In genomic region chr17:80206671-80207581, GRCm38 (mm10) we compare ENCODE assay signal across 8 mouse cellular contexts. TPM values are rescaled to one million over a fixed set of nuclear protein-coding genes. Genes with fewer than 3 reads are reported as not detected.
DNase-seq lines count a peak whose midpoint lies in the region; ATAC-seq and TF ChIP-seq lines count a peak whose summit lies in the region.

Gene Srsf7, minus strand, starts transcription at chr17:80207307.
Gene Ttc39d, plus strand, starts transcription at chr17:80207460.

- TF ChIP-seq POLR2A in ES-Bruce4 (IDR thresholded peaks at IDR 0.05; ENCODE audit: insufficient read depth, low read length), result peak; percentile 99

- H3K4me3 ChIP-seq in ES-Bruce4 (ENCODE audit: low read depth, low read length), result peak within 1 kb of the TSS; percentile 96
- peak within 1 kb of the TSS; percentile 90 for H3K4me3 ChIP-seq in forebrain, embryonic 13.5 days
- peak within 1 kb of the TSS; percentile 92 for H3K4me3 ChIP-seq in liver, postnatal 0 days (ENCODE audit: low read depth, low read length)
- H3K4me3 ChIP-seq in neural tube, embryonic 14.5 days (ENCODE audit: low read depth, low read length), result peak within 1 kb of the TSS; percentile 98

- intact Hi-C loops in heart, postnatal 10 days (cut with DNase I), result loop anchor here (2.0 kb wide), 1 partner anchor 18 kb away; the partner anchor contains the start of gene Gemin6

- peaks cover 40% of the 10 kb centered on the region for H3K36me3 ChIP-seq in ES-Bruce4 (ENCODE audit: control insufficient read depth, insufficient read depth, low read length, poor library complexity, severe bottlenecking)
- H3K36me3 ChIP-seq in forebrain, embryonic 13.5 days (ENCODE audit: poor library complexity, severe bottlenecking), result peaks cover 32% of the 10 kb centered on the region
- H3K36me3 ChIP-seq in liver, postnatal 0 days (replicated peaks; ENCODE audit: insufficient read depth, low read length), result peaks cover 31% of the 10 kb centered on the region
- peaks cover 22% of the 10 kb centered on the region for H3K36me3 ChIP-seq in neural tube, embryonic 14.5 days (ENCODE audit: control insufficient read depth, insufficient read depth, low read length)

- H3K4me1 ChIP-seq in ES-Bruce4 (ENCODE audit: control insufficient read depth, insufficient read depth, low read length), result no peaks in the 10 kb centered on the region
- H3K4me1 ChIP-seq in forebrain, embryonic 13.5 days, result peaks cover 25% of the 10 kb centered on the region
- H3K4me1 ChIP-seq in liver, postnatal 0 days (ENCODE audit: insufficient read depth), result peaks cover 10% of the 10 kb centered on the region
- peaks cover 13% of the 10 kb centered on the region; the same call in 1 of the 2 replicates for H3K4me1 ChIP-seq in neural tube, embryonic 14.5 days (ENCODE audit: control insufficient read depth, insufficient read depth, low read length)

- peak; percentile 90 for ATAC-seq in cerebellum, adult (ENCODE audit: insufficient number of reproducible peaks, low FRiP score, low TSS enrichment)
- ATAC-seq in forebrain, embryonic 13.5 days, result peak; percentile 94
- peak; percentile 89 for ATAC-seq in liver, postnatal 0 days
- peak; percentile 92 for ATAC-seq in neural tube, embryonic 14.5 days (ENCODE audit: low read depth)

- H3K27ac ChIP-seq in ES-Bruce4 (ENCODE audit: insufficient read depth, low read length), result peak within 1 kb of the TSS; percentile 56
- H3K27ac ChIP-seq in forebrain, embryonic 13.5 days, result peak within 1 kb of the TSS; percentile 99
- H3K27ac ChIP-seq in liver, postnatal 0 days (ENCODE audit: low read depth), result peak within 1 kb of the TSS; percentile 95
- H3K27ac ChIP-seq in neural tube, embryonic 14.5 days (ENCODE audit: low read depth, low read length), result peak within 1 kb of the TSS; percentile 99

- H3K4me2 ChIP-seq in forebrain, embryonic 13.5 days, result peak within 1 kb of the TSS; percentile 88
- peak within 1 kb of the TSS; percentile 87 for H3K4me2 ChIP-seq in liver, postnatal 0 days (ENCODE audit: low read depth, low read length)
- H3K4me2 ChIP-seq in neural tube, embryonic 14.5 days (ENCODE audit: low read depth, low read length), result peak within 1 kb of the TSS; percentile 99

- peak within 1 kb of the TSS; percentile 90 for H3K9ac ChIP-seq in ES-Bruce4 (ENCODE audit: low read depth, poor library complexity, severe bottlenecking)
- peak within 1 kb of the TSS; percentile 99 for H3K9ac ChIP-seq in forebrain, embryonic 13.5 days
- peak within 1 kb of the TSS; percentile 92 for H3K9ac ChIP-seq in liver, postnatal 0 days (replicated peaks)
- H3K9ac ChIP-seq in neural tube, embryonic 14.5 days (replicated peaks; ENCODE audit: low read depth, low read length), result peak within 1 kb of the TSS; percentile 98

- H3K9me3 ChIP-seq in ES-Bruce4 (replicated peaks; ENCODE audit: control insufficient read depth, insufficient read depth, low read length, poor library complexity, severe bottlenecking), result no peaks in the 10 kb centered on the region
- no peaks in the 10 kb centered on the region for H3K9me3 ChIP-seq in forebrain, embryonic 13.5 days (replicated peaks)
- no peaks in the 10 kb centered on the region for H3K9me3 ChIP-seq in liver, postnatal 0 days (ENCODE audit: low read length)
- no peaks in the 10 kb centered on the region for H3K9me3 ChIP-seq in neural tube, embryonic 14.5 days (ENCODE audit: control insufficient read depth, low read length)

- under 1% methylated on average over 92 of the region's 95 CpGs for WGBS in forebrain, embryonic 13.5 days
- under 1% methylated on average over 95 of the region's 95 CpGs for WGBS in large intestine, adult 2 months
- under 1% methylated on average over 63 of the region's 95 CpGs for WGBS in liver, postnatal 0 days (ENCODE audit: insufficient replicate concordance)
- under 1% methylated on average over 66 of the region's 95 CpGs for WGBS in neural tube, embryonic 14.5 days

- DNase-seq in heart, postnatal 10 days, result peak; percentile 99
- DNase-seq in large intestine, adult 2 months (ENCODE audit: low read depth, low spot score), result peak; percentile 90
- peak; percentile 98 for DNase-seq in liver, postnatal 0 days
- peak; percentile 99 for DNase-seq in testis, postnatal 10 days (ENCODE audit: low spot score)

- no peak for TF ChIP-seq CTCF in ES-Bruce4 (IDR thresholded peaks at IDR 0.05; ENCODE audit: low read depth, low read length)
- no peak for TF ChIP-seq CTCF in liver, postnatal 0 days (IDR thresholded peaks at IDR 0.05; ENCODE audit: low read depth)

- TF ChIP-seq EP300 in ES-Bruce4 (IDR thresholded peaks at IDR 0.05; ENCODE audit: insufficient read depth, low read depth, low read length), result peak; percentile 69; the same call in 1 of the 2 replicates
- TF ChIP-seq EP300 in liver, postnatal 0 days (IDR thresholded peaks at IDR 0.05; ENCODE audit: low read depth), result peak; percentile 48; the same call in 1 of the 2 replicates

- H3K27me3 ChIP-seq in ES-Bruce4 (ENCODE audit: control insufficient read depth, insufficient read depth, low read length, poor library complexity, severe bottlenecking), result no peaks in the 10 kb centered on the region
- no peaks in the 10 kb centered on the region for H3K27me3 ChIP-seq in forebrain, embryonic 13.5 days
- H3K27me3 ChIP-seq in liver, postnatal 0 days (ENCODE audit: insufficient read depth, low read length), result no peaks in the 10 kb centered on the region
- peaks cover 4% of the 10 kb centered on the region; the same call in 1 of the 2 replicates for H3K27me3 ChIP-seq in neural tube, embryonic 14.5 days (ENCODE audit: control insufficient read depth, insufficient read depth, low read length)

RNA-seq across cellular contexts. Expression of gene Srsf7, which starts in this region (rescaled TPM):
- 328 and 372 TPM in 2 replicates for polyA plus RNA-seq in ES-Bruce4 (2011; ENCODE audit: insufficient read depth, insufficient read length, low read depth, missing spikeins)
- polyA plus RNA-seq in forebrain, embryonic 13.5 days (2015; fragmentation: Nextera tagmentation; extraction: Ambion mirVana), result 747 and 755 TPM in 2 replicates
- total RNA-seq in heart, postnatal 10 days (2021), result 10 to 100 TPM; 59.9 to 72.8 TPM
- 56.5 and 59.8 TPM in 2 replicates for polyA plus RNA-seq in large intestine, adult 2 months (2012; rRNA removed)
- polyA plus RNA-seq in liver, postnatal 0 days (2015; fragmentation: Nextera tagmentation; extraction: Ambion mirVana), result 131 and 142 TPM in 2 replicates
- polyA plus RNA-seq in neural tube, embryonic 14.5 days (2014; fragmentation: Nextera tagmentation; extraction: Ambion mirVana), result 400 and 447 TPM in 2 replicates

RNA-seq across cellular contexts. Expression of gene Ttc39d, which starts in this region (rescaled TPM):
- not detected in 2 replicates for polyA plus RNA-seq in ES-Bruce4 (2011; ENCODE audit: insufficient read depth, insufficient read length, low read depth, missing spikeins)
- polyA plus RNA-seq in forebrain, embryonic 13.5 days (2015; fragmentation: Nextera tagmentation; extraction: Ambion mirVana), result 0.11 and 0.13 TPM in 2 replicates
- not detected for total RNA-seq in heart, postnatal 10 days (2021)
- not detected in 2 replicates for polyA plus RNA-seq in large intestine, adult 2 months (2012; rRNA removed)
- polyA plus RNA-seq in liver, postnatal 0 days (2015; fragmentation: Nextera tagmentation; extraction: Ambion mirVana), result not detected in 2 replicates
- 0.11 and 0.14 TPM in 2 replicates for polyA plus RNA-seq in neural tube, embryonic 14.5 days (2014; fragmentation: Nextera tagmentation; extraction: Ambion mirVana)

Comparison
In these comparisons a context has a peak if more than half of its experiments do, and no peak if none do; other contexts are left out.
1. Peak in every context shown above with its lines: DNase-seq, ATAC-seq, H3K4me3 ChIP-seq and H3K27ac ChIP-seq.